Mouse (Mus musculus) liver, embryonic 14.5 days (tissue): ENCODE results near the gene Vip.

Source experiments
- CTCF ChIP-seq: IDR thresholded peaks from 2 replicates; pipeline ENCODE4 v1.5.1; 2016; ENCODE audit warnings: antibody characterized with exemption, low read depth, control low read depth
- EP300 ChIP-seq: IDR thresholded peaks from 2 replicates; pipeline ENCODE4 v1.6.1; 2016; ENCODE audit warnings: antibody characterized with exemption, low read depth

DNA sequence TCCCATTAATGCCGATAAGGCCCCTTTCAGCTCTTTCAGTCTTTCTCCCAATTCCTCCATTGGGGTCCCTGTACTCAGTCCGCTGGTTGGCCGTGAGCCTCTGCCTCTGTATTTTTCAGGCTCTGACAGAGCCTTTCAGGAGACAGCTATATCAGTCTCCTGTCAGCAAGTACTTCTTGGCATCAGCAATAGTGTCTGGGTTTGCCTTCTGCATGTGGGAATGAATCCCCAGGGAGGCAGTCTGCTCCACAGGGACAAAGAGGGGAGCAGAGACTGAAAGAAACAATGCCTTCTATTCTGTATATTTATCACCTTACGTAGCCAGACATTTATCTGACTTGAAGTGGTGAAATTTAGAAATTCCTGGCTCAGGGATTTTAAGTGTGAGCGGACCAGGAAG, 12.8 kb upstream of the Vip start:
- TF ChIP-seq CTCF (no peak), EP300 (no peak)
